Mouse (Mus musculus) spleen, adult 18-20 months (tissue): ENCODE data around the gene Aftph.
"Not testable (repeated sequence)": the region's sequence is repeated elsewhere in the genome, so short reads cannot be mapped to it uniquely, and the experiment has no call there.

Source experiments
- DNase-seq, 2 experiments: peaks; one replicate each; pipeline ENCODE4 v3.0.0; 2022; ENCODE audit warnings: mixed read lengths in 2 of 2

The Aftph gene

GRCm38 (mm10) chr11:20741201-20742100, at the start of gene Aftph:
TSS of gene Aftph (minus strand) at chr11:20741589.
- peak; percentile 93 to 97 for DNase-seq

- no peak for DNase-seq
Observed at GRCm38 (mm10) chr11:20789015-20789414, 47.6 kb upstream of the Aftph start.

GRCm38 (mm10) chr11:20788070-20788469, 46.7 kb upstream of the Aftph start:
- no peak for DNase-seq

GRCm38 (mm10) chr11:20786191-20786590, 44.8 kb upstream of the Aftph start:
- DNase-seq: no peak

- no peak for DNase-seq
Observed at GRCm38 (mm10) chr11:20785186-20785585, 43.8 kb upstream of the Aftph start.

- no peak for DNase-seq
Observed at GRCm38 (mm10) chr11:20784776-20785175, 43.4 kb upstream of the Aftph start.

GRCm38 (mm10) chr11:20783467-20783866, 42.1 kb upstream of the Aftph start:
- no peak for DNase-seq

- DNase-seq: no peak
Observed at GRCm38 (mm10) chr11:20782620-20783019, 41.2 kb upstream of the Aftph start.

- DNase-seq: no peak
Observed at GRCm38 (mm10) chr11:20780312-20780711, 38.9 kb upstream of the Aftph start.

GRCm38 (mm10) chr11:20778861-20779563, 37.6 kb upstream of the Aftph start:
- no peak for DNase-seq

GRCm38 (mm10) chr11:20778298-20778697, 36.9 kb upstream of the Aftph start:
- no peak for DNase-seq

- no peak for DNase-seq
Observed at GRCm38 (mm10) chr11:20776668-20777067, 35.3 kb upstream of the Aftph start.

- DNase-seq: no peak
Observed at GRCm38 (mm10) chr11:20772642-20773041, 31.3 kb upstream of the Aftph start.

GRCm38 (mm10) chr11:20771827-20772226, 30.4 kb upstream of the Aftph start:
- DNase-seq: not testable (repeated sequence)

GRCm38 (mm10) chr11:20761984-20762383, 20.6 kb upstream of the Aftph start:
- peak in 1 of 2 experiments; percentile 9 for DNase-seq

- DNase-seq: no peak
Observed at GRCm38 (mm10) chr11:20750573-20750972, 9.2 kb upstream of the Aftph start.

- no peak for DNase-seq
Observed at GRCm38 (mm10) chr11:20743353-20743752, 2.0 kb upstream of the Aftph start.

GRCm38 (mm10) chr11:20742361-20742897, 1.0 kb upstream of the Aftph start:
- peak in 1 of 2 experiments; percentile 60 for DNase-seq

- no peak for DNase-seq
Observed at GRCm38 (mm10) chr11:20740481-20741200, 748 bp downstream of the Aftph start.

GRCm38 (mm10) chr11:20734066-20734465, 7.3 kb downstream of the Aftph start:
- no peak for DNase-seq

- DNase-seq: no peak
Observed at GRCm38 (mm10) chr11:20733486-20734030, 7.8 kb downstream of the Aftph start.

GRCm38 (mm10) chr11:20729403-20729802, 12.0 kb downstream of the Aftph start:
- no peak for DNase-seq

- no peak for DNase-seq
Observed at GRCm38 (mm10) chr11:20728044-20728443, 13.3 kb downstream of the Aftph start.
